Mouse (Mus musculus): Measurements from ENCODE around the gene Angptl2.

The Angptl2 gene

DNA sequence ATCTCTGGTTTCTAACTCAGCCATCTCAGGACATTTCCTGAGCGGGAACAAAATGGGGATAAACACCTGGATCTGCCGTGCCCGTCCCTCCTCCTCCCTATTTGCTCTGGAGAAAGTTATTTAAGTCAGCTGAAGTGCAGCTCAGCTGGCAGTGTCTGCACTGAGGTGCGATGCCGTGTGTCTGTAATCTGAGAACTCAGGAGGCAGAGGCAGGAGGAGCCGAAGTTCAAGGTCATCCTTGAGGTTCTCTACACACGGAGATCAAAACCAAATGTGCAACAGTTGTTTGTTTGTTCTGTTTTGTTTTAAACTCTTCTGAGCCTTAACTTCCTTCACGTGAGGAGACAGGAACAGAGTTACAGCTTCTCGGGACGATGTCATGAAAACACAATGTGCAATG, 14.8 kb downstream of the Angptl2 start:
- no peak for DNase-seq (ENCODE audit: low read depth, low spot score)

DNA sequence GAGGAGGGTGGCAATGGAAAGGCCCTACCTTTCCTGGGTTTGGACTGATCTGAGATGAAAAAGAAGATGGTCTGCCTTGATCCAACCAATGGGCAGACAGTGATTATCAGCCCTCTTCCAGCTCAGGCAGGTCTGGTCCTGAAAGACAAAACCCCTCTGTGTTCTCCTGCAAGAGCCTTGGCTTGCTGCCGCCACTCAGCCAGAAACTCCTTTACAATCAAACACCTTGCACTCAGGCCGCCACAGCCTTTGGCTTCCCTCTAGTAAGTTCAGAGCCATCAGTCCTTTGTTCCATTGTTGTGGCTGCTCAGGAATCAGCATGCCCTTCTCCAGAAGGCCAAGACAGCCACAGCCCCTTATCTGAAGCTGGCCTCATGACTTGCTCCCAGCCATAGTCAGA, 15.9 kb downstream of the Angptl2 start:
- no peak for DNase-seq (ENCODE audit: low read depth, low spot score)

DNA sequence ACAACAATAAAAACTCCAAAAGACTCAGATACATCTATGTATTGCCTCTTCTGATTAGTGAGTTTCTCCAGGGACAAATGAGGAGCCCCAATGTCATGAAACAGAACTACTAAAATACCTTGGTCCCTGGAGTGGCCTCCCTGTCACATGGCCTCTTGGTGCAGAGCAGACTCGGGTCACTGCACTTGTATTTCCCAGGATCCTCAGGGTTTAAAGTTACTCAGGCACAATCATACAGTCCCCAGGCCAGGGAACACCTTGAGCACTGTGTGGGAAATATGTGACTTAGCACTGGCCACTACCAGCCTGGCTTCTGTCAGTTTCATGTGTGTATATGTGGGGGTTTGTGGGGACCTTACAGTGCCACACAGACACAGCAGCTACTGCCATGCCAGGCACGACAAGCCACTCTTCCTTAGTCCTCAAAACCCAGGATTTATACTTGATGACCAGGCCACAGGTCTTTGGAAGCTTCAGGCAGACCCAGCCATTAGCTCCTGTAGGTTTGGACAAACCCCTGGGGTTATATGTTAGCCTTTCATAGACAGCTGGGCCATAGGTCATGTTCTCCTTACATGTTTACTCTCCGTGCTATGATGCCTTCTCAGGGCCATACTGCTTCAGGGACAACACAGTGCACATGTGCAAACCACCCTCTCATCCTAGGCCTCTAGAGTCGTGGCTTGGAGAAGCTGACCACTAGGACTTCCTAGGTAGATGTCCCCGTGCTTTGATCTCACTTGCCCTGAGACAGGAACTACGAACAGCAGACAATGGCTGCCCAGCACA, 17.1 kb downstream of the Angptl2 start:
- no peak for DNase-seq (ENCODE audit: low read depth, low spot score)

DNA sequence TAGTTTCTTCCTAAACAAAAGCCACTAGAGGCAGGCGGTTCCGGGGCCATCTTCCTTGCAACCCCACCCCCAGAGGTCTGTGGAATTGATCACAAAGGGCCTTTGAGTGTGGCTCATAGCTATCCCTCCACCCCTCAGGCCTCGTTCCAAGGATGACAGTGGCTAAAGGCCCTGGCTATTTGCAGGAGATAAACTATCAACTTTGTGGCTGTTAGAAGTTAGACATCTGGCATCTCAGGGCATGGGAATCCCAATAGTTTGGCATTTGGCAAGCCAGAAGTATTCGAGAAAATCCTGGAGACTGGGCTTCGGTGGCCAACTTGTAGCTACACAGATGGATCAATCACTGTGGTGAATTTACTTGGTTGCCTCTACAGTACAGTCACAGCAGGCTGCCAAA, 18.0 kb downstream of the Angptl2 start:
- peak; percentile 75 for DNase-seq (ENCODE audit: low read depth, low spot score)

DNA sequence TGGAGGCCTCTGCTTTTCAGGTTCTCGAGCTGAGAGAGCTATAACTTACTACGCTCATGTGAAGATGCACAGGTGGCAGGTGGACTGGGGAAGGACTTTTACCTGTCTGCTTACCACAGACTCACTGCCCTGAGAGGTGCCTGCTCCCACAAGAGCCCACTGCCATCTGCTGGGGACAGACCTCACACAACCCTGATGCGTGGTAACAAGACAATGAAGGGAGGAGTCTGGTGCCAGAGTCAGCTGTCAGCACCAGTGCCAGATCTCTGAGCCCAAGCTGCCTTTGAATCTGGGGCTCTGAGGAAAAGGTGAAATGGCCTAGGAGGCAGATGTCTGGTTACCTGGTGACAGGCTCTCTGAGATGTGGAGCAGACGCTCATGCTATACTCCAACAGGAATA, 19.0 kb downstream of the Angptl2 start:
- DNase-seq (ENCODE audit: low read depth, low spot score) = peak; percentile 91

DNA sequence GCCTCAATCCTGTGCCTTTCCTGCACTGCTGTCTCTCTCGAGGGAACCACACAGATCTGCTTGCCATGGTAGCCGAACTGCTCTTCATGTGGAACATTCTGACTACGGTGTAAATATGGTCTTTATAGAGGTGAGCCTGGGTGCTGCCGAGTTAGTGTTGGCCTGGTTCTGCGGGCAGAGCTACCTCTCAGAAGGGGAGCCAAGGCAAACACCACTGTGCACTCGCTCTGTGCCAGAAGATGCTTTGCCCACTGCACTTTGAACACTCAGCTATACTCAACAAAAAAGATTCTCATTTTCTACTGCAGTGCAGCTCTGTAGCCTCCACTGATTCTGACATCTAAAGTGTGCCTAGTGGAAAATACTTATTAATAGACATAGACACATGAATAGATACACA, 21.7 kb downstream of the Angptl2 start:
- DNase-seq (ENCODE audit: low read depth, low spot score) = no peak

DNA sequence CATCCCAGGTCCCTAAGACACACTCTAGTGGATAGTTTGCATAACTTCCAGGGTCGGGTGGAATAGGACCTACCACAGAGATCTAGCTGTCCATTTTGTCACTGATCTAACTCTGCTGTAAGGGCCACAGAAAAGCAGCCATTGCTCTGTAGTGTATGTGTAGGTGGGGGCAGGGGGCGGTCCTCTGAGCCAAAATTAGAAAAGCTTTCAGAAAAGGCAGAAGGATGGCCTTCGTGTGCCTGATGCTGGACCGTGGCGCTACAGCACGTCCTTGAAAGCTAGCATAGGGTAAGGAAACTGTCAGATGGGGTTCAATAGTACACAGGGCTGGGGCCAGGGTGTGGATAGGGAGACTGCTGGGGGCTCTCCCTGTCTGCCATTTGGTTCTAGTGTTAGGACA, 29.0 kb downstream of the Angptl2 start:
- DNase-seq (ENCODE audit: low read depth, low spot score) = no peak

DNA sequence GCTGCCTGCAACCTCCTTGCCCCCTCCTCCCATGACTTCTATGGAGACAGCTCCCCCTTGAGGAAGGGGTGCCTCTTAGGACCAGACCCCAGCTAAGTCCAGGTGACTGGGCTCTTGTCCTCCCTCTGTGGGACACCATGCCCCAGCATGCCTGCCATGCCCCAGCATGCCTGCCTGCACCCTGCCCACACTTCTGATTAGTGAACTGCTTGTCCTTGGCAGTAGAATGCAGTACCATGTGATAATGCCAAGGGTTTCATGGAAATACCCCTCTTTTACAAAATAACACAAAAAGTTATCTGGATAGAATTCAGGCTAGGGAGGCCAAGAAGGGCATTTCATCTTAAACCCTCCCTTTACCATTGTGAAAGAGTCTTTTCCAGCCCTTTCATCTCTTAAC, 29.5 kb downstream of the Angptl2 start:
- DNase-seq (ENCODE audit: low read depth, low spot score) = no peak

DNA sequence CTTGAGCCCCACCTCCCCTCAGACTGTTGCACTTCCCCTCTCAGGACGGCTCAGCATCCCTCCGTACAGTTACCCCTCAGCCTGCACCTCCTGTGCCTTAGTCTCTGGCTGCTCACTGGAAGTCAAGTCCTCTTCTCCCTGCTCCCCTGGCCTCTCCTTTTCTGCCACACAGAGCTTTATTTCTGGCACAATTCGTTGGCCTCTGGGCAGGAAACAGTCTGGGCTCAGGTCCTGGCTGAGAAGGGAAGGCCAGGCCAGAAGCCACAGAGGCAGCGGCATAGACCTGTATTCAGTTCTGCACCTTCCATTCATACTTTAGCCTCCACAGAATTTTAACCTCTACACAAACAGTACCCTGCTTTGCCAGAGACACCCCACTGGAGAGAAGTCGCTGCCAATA, 31.0 kb downstream of the Angptl2 start:
- no peak for DNase-seq (ENCODE audit: low read depth, low spot score)

DNA sequence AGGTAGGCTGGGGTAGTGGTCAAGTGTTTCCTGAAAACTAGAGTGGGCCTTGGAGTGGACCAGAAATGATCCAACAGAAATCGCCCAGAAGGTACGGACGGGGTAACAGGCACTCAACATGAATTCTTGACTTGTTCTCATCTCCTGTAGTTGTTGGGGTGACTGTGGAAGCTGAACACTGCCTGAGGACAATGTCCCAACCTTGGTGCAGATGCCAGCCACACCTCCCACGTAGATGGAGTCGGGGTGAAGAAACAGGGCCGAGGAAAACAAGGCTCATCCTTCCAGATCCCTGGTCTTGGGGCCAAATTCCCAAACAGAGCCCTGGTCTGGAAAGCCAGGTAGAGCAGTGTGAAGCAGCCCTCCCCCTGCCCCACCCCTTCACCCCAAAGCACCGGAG, 32.7 kb downstream of the Angptl2 start:
- no peak for DNase-seq (ENCODE audit: low read depth, low spot score)

DNA sequence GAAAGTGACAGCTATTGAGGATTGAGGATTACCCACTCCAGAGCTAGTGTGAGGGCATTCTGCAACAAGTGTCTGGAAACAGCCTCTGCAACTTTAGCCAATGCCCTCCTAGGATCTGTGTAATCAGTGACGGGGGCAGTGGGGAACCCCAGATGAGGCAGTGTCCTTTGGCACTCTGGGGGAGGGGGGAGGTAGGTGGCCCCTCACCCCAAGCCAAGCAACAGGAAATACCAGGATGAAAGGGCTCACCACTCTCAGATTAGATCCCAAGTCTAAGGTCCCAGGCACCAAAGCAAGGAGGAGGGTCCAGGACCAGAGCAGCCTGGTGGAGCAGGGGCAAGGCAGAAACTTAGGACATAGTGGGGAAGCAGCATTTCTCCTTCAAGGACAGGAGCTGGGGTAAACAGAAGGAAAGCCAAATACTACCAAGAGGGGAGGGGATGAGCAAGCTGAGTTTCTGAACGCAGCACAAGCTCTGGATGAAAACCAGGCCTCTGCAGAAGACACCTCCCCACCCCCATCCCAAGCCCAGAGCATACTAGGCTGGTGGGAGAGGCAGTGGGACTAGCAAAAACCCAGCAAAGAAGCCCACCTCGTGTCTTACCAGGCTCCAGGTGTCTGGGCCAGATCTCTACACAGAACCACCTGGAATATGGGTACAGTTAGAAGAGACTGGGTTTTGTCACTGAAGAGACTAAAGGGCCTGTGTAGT, 34.2 kb downstream of the Angptl2 start:
- no peak for DNase-seq (ENCODE audit: low read depth, low spot score)

DNA sequence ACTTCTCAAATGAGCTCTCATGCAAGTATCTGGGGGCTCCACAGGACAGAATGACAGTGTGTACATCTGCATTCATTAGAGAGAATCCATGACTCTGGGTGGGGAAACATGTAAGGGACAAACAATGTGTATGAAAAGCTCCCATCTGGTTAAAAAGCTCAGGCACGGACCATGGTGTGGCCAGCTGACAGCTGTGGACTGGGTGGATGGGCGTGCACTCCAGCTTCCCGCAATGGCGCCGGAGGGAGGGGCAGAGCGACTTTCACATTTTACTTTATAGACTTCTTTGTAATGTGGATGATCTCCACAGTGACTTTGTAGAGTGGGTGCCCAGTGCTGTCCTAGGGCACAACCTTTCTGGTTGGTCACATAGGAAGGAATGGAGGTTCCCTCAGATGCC, 36.9 kb downstream of the Angptl2 start:
- DNase-seq (ENCODE audit: low read depth, low spot score) = no peak

DNA sequence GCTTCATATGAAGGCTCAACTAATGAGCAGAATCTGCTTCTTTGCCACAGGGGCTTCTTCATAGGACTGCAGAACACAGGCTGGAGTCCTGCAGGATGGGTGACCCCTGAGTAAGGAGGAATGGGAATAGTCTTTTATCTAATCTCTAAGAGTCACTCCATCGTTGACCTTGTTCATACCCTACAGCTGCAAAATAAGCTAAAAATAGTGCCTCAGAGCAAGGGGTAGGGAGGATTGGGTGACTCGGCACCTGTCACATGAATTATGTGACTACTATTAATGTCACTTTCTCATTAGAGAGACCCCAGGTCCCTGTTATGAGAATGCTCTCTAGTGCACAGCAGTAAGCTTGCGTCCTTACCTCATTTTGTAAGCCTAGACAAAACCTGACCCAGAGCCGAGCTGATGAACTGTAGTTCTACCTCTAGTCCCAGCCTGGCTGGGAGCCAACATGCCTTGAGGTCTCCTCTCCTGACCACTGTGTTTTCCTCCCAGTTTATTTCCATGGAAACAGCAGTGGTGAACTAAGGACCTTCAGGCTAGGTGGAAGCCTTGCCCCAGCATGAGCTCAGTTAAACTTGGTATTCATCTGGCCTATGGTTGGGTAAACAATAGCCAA, 37.8 kb downstream of the Angptl2 start:
- DNase-seq (ENCODE audit: low read depth, low spot score) = no peak

DNA sequence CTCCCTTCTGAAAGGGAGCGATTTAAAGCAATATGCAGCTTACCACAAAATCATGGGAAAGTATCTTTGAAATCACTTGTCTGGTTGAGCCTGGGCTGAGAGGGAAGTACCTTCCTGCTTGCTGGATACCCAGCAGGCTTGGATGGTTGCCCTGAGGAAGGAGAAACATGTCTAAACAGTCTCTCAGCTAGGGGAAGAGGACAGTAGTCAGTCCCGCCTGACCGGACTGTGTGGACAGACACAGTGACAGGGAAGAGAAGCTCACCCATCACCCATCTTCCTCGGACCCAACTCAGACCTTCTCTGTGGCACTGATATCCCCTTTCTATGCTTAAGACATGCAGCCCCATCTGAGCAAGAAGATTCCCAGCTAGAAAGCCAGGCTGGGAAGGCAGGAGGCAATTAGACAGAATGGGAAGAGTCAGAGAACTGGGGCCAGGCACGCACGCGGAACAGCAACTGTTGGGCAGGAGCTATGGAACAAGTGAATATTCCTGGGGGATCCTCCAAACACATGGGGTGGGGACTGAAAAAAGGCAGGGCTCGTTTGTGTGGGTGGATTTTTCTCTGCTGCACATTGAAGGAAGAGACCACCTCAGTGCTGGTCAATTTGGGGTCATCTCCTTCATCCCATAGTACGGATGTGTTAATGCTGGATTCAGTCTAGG, 38.6 kb downstream of the Angptl2 start:
- DNase-seq (ENCODE audit: low read depth, low spot score) = peak; percentile 66

DNA sequence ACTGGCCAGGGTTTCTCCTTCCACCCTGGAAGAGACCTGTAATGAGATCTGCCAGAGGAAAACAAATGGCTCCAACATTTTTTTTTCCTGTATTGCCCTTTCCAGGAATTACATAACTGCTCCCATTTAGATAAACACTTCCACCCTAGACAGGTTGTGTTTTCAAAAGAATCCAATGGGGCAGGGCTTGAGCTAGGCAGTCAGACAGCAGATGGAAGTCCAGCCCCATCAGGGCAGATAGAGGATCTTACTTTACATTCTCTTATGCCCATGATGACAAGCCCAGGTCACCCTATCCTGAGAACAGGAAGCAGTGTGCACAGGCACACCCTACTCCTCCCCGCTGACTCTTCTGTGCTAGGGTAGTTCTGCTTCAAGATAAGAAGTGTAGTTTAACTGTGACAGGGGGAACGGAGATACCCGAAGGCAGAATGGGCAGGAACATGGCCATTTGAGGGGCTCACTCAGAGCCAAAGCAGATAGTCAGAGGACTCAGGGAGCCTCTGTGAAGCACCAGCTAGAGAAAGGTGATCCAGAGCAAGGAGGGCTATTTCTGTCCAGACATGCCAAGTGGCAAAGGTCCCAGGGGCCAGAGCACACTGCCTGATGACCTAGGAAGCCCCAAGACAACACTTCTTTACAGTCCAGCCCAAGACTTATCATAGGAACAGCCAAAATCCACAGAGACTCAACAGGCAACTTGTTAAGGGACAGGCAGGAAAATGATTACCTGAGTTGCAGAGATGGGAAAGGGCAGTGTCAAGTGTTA, 41.1 kb downstream of the Angptl2 start:
- DNase-seq (ENCODE audit: low read depth, low spot score) = peak; percentile 77

DNA sequence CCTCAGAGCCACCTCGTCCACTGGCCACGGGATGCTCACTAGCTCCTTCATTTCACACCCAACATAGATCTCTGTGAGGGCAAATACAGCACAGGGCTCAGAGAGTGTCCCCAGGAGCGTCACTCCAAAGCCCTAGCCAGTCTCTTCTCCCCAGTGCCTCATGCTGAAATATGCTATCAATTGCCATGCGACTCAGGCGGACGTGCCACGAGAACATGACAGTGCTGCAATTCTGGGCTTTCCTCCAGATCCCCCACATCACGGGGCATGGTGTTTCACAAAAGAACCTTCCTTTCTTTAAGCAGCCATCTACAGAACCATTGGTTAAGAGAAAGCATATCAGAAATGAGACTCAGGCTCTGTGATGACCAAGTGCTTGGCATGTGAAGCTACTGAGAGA, 44.9 kb downstream of the Angptl2 start:
- DNase-seq (ENCODE audit: low read depth, low spot score) = peak; percentile 89

DNA sequence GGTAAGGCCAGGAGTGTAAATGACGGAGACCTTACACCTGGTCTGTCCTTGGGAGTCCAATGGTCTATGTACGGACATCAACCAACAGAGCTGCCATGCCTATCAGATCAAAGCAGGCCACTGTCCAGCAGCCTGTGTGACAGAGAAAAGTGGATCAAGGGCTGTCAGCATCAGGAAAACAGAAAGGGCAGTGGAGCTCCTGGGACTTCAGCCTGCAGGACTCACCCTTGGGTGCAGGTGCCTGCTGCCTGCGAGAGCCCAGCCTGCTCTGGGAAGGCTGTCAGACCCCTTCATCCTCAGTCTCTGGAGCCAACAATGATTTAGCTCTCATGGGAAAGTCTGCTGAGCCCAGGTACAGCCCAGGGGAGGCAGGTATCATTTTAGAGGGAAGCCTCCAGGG, 45.6 kb downstream of the Angptl2 start:
- DNase-seq (ENCODE audit: low read depth, low spot score) = no peak

DNA sequence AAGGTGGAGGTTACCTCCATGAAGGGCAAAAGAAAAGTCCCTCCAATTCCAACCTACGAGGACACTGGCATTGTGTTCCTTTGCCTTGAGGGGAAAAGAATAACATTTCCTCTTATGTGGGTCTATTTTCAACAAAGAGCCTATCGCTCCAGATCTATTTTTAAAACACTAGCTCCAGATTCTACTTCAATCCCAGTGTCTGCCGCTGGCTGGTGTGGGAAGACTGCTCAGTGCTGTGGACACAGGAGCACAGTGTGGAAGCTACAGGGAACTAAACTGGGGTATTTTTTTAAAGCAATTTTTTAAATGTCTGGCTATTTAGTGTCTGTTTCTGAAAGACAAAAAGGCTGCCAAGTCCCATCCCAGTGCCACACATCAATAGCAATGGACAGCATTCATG, 49.9 kb downstream of the Angptl2 start:
- peak; percentile 79 for DNase-seq (ENCODE audit: low read depth, low spot score)

DNA sequence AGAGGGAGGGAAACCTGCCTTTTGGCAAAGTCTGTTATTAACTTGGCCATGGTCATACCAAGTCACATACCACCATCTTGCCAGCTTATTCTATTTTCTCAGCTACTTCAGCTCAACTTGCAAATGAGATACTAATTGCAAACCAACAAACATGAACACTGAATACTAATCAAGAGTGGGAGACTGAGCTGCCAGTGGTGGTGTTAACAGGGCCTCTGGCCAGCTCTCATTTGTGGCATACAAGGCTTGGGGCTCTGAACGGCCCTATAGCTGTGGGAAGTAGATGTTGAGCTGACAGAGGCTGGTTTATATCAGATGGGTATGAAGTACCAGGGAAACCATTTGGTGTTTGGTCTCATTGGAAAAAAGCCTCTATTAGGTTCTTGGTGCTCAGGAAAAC, 51.2 kb downstream of the Angptl2 start:
- DNase-seq (ENCODE audit: low read depth, low spot score) = no peak

DNA sequence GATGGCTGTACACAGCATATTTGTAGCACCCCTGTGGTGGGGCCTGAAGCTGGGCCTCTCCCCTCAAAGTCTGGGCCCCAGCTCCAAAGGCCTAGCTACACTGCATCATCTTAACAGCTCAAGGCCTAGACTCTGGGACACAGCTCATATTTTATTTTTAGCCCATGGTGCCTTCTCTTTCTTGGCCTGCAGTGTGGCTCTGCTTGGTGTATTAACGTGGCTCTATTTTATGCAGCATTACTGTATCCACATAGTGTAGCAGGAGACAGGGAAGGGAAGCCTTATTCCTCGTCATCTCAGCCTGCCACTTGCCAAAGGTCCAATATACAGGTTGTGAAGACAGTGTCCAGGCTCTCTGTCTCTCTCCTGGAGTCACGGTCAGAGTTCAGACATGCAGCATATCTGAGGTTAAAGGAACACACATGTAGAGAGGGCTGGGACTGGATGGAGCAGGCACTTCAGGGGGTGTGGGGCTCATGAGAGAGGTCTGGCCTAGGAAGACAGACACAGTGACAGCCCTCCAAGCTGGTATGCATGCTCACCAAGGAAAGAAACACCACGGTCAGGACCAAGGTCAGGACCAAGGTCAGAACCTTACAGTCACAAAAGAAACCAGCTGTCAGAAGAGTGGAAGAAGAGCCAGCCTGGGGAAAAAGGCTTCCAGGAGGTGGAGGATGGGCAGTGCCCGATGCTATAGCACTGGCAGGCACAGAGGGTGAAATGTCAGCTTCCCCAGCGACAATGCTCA, 52.7 kb downstream of the Angptl2 start:
- no peak for DNase-seq (ENCODE audit: low read depth, low spot score)

DNA sequence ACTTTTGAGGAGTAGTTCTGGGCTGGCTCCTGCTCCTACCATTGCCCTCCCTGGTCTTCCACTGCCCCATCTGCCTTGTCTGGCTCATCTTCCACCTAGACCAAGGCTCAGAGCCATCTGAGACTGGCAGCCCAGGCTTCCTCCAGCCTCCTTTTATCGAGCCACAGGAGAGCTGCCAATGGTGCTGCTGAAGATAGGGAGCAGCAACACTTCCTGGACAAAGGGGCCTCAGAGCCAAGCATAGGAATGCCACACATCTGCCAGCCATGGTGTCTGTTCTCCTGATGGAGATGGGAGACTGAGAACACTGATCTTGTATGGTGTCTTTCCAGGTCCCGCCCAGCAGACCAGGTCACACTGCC, 53.2 kb downstream of the Angptl2 start:
- peak; percentile 66 for DNase-seq (ENCODE audit: low read depth, low spot score)
